In the genomic region with DNA sequence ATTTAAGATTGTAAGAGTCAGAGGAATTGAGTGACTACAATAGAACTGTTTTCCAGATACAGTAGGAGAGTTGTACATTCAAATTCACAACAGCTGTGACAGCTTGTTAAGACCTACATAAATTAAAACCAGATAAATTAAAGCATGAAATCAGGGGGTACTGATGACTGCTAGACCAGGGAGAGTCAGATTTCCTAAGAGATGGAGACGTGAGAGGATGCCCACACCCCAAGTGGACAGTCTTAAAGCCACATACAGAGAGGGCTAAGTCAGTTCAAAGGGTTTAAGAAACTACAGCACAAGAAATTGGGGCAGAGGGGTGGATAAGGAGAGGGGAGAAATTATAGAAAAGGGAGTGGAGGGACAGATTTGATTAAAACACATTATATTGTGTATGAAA, we compare ENCODE assay signal across 33 mouse cellular contexts. TPM values are rescaled to one million over a fixed set of nuclear protein-coding genes. Genes with fewer than 3 reads are reported as not detected.
A peak's percentile ranks its signal among the peaks of the same experiment; 100 is the strongest.
DNase-seq lines count a peak whose midpoint lies in the region; ATAC-seq and TF ChIP-seq lines count a peak whose summit lies in the region.
"Had no signal": no experiment of that assay in that cellular context is flagged by ENCODE, and none has a peak within 500 bp of the region (broad histone marks: within the 10 kb centered on the region; RNA-seq: fewer than 3 reads in every experiment).

No protein-coding gene starts in this region.

- no peak overlapping the region for H3K9ac ChIP-seq in embryonic facial prominence, embryonic 11.5 days (replicated peaks; ENCODE audit: low read length)
- no peak overlapping the region for H3K9ac ChIP-seq in hindbrain, embryonic 12.5 days
- H3K9ac ChIP-seq in midbrain, embryonic 13.5 days (replicated peaks): no peak overlapping the region
- H3K9ac ChIP-seq in midbrain, postnatal 0 days (replicated peaks; ENCODE audit: low read length, poor library complexity, severe bottlenecking): no peak overlapping the region
- H3K9ac ChIP-seq: embryonic facial prominence, embryonic 13.5 days; kidney, embryonic 15.5 days; liver, embryonic 14.5 days; stomach, embryonic 15.5 days had no signal

- no peak overlapping the region for H3K4me3 ChIP-seq in embryonic facial prominence, embryonic 11.5 days (ENCODE audit: low read depth, low read length)
- no peak overlapping the region for H3K4me3 ChIP-seq in embryonic facial prominence, embryonic 10.5 days
- H3K4me3 ChIP-seq in hindbrain, embryonic 12.5 days: no peak overlapping the region
- H3K4me3 ChIP-seq in hindbrain, embryonic 10.5 days: no peak overlapping the region
- H3K4me3 ChIP-seq in midbrain, embryonic 13.5 days (replicated peaks): no peak overlapping the region
- H3K4me3 ChIP-seq in midbrain, postnatal 0 days (ENCODE audit: low read depth, low read length): no peak overlapping the region
- H3K4me3 ChIP-seq: embryonic facial prominence, embryonic 13.5 days; gastrocnemius, adult 2 months; kidney, embryonic 15.5 days; left cerebral cortex, adult 2 months; myocyte; stomach, embryonic 15.5 days had no signal

- H3K4me2 ChIP-seq in embryonic facial prominence, embryonic 11.5 days (ENCODE audit: low read depth, low read length): no peak overlapping the region
- H3K4me2 ChIP-seq in hindbrain, embryonic 12.5 days (replicated peaks): no peak overlapping the region
- no peak overlapping the region for H3K4me2 ChIP-seq in midbrain, embryonic 13.5 days (replicated peaks)
- no peak overlapping the region for H3K4me2 ChIP-seq in midbrain, postnatal 0 days (ENCODE audit: low read depth, low read length, poor library complexity, severe bottlenecking)
- H3K4me2 ChIP-seq: embryonic facial prominence, embryonic 13.5 days; heart, embryonic 11.5 days; kidney, embryonic 15.5 days; stomach, embryonic 15.5 days had no signal

- no peaks in the 10 kb centered on the region for H3K9me3 ChIP-seq in embryonic facial prominence, embryonic 11.5 days (replicated peaks; ENCODE audit: control insufficient read depth, low read length)
- no peaks in the 10 kb centered on the region for H3K9me3 ChIP-seq in embryonic facial prominence, embryonic 10.5 days
- H3K9me3 ChIP-seq in hindbrain, embryonic 12.5 days (replicated peaks): no peaks in the 10 kb centered on the region
- H3K9me3 ChIP-seq in hindbrain, embryonic 10.5 days: no peaks in the 10 kb centered on the region
- 0 out of 2 replicates have a peak, but pooled peaks cover 2% of the 10 kb centered on the region for H3K9me3 ChIP-seq in midbrain, embryonic 13.5 days
- no peaks in the 10 kb centered on the region for H3K9me3 ChIP-seq in midbrain, postnatal 0 days (ENCODE audit: low read length)
- H3K9me3 ChIP-seq: kidney, embryonic 15.5 days; stomach, embryonic 15.5 days had no signal

- H3K36me3 ChIP-seq in embryonic facial prominence, embryonic 11.5 days (replicated peaks; ENCODE audit: control insufficient read depth, insufficient read depth, low read depth, low read length): no peaks in the 10 kb centered on the region
- H3K36me3 ChIP-seq in embryonic facial prominence, embryonic 10.5 days (replicated peaks): no peaks in the 10 kb centered on the region
- H3K36me3 ChIP-seq in hindbrain, embryonic 12.5 days: no peaks in the 10 kb centered on the region
- no peaks in the 10 kb centered on the region for H3K36me3 ChIP-seq in hindbrain, embryonic 10.5 days
- H3K36me3 ChIP-seq in midbrain, embryonic 13.5 days: no peaks in the 10 kb centered on the region
- no peaks in the 10 kb centered on the region for H3K36me3 ChIP-seq in midbrain, postnatal 0 days (ENCODE audit: insufficient read depth, low read length)
- H3K36me3 ChIP-seq: embryonic facial prominence, embryonic 13.5 days; kidney, embryonic 15.5 days; stomach, embryonic 15.5 days had no signal

- no peaks in the 10 kb centered on the region for H3K27me3 ChIP-seq in embryonic facial prominence, embryonic 11.5 days (ENCODE audit: control insufficient read depth, insufficient read depth, low read length)
- no peaks in the 10 kb centered on the region for H3K27me3 ChIP-seq in embryonic facial prominence, embryonic 10.5 days (replicated peaks; ENCODE audit: low read depth, poor library complexity, severe bottlenecking)
- no peaks in the 10 kb centered on the region for H3K27me3 ChIP-seq in hindbrain, embryonic 12.5 days
- no peaks in the 10 kb centered on the region for H3K27me3 ChIP-seq in hindbrain, embryonic 10.5 days (ENCODE audit: insufficient read depth, poor library complexity, severe bottlenecking)
- no peaks in the 10 kb centered on the region for H3K27me3 ChIP-seq in midbrain, embryonic 13.5 days
- H3K27me3 ChIP-seq in midbrain, postnatal 0 days (ENCODE audit: insufficient read depth, low read length): no peaks in the 10 kb centered on the region
- H3K27me3 ChIP-seq: embryonic facial prominence, embryonic 13.5 days; kidney, embryonic 15.5 days; Patski; stomach, embryonic 15.5 days had no signal

- no peak for TF ChIP-seq CTCF in midbrain, postnatal 0 days (IDR thresholded peaks at IDR 0.05)

- H3K4me1 ChIP-seq in embryonic facial prominence, embryonic 11.5 days (ENCODE audit: control insufficient read depth, insufficient read depth, low read length): no peaks in the 10 kb centered on the region
- H3K4me1 ChIP-seq in embryonic facial prominence, embryonic 10.5 days: no peaks in the 10 kb centered on the region
- H3K4me1 ChIP-seq in hindbrain, embryonic 12.5 days: no peaks in the 10 kb centered on the region
- H3K4me1 ChIP-seq in hindbrain, embryonic 10.5 days (replicated peaks): no peaks in the 10 kb centered on the region
- no peaks in the 10 kb centered on the region for H3K4me1 ChIP-seq in midbrain, embryonic 13.5 days (replicated peaks)
- H3K4me1 ChIP-seq in midbrain, postnatal 0 days (ENCODE audit: insufficient read depth, low read length): no peaks in the 10 kb centered on the region
- H3K4me1 ChIP-seq: embryonic facial prominence, embryonic 13.5 days; kidney, embryonic 15.5 days; stomach, embryonic 15.5 days had no signal

- no peak overlapping the region for H3K27ac ChIP-seq in embryonic facial prominence, embryonic 11.5 days (replicated peaks; ENCODE audit: low read depth, low read length)
- no peak overlapping the region for H3K27ac ChIP-seq in embryonic facial prominence, embryonic 10.5 days (replicated peaks)
- H3K27ac ChIP-seq in hindbrain, embryonic 12.5 days: no peak overlapping the region
- no peak overlapping the region for H3K27ac ChIP-seq in hindbrain, embryonic 10.5 days
- H3K27ac ChIP-seq in midbrain, embryonic 13.5 days: no peak overlapping the region
- H3K27ac ChIP-seq in midbrain, postnatal 0 days (ENCODE audit: low read depth, low read length): no peak overlapping the region
- H3K27ac ChIP-seq: embryonic facial prominence, embryonic 13.5 days; gastrocnemius, adult 2 months; kidney, embryonic 15.5 days; left cerebral cortex, adult 2 months; liver, embryonic 14.5 days; macrophage; stomach, embryonic 15.5 days had no signal

- 31% methylated on average over 1 of the region's 1 CpGs for WGBS in embryonic facial prominence, embryonic 11.5 days
- 25% methylated on average over 1 of the region's 1 CpGs for WGBS in embryonic facial prominence, embryonic 10.5 days
- 37% methylated on average over 1 of the region's 1 CpGs for WGBS in hindbrain, embryonic 12.5 days
- 31% methylated on average over 1 of the region's 1 CpGs for WGBS in hindbrain, embryonic 10.5 days
- 35% methylated on average over 1 of the region's 1 CpGs for WGBS in midbrain, embryonic 13.5 days
- 33% methylated on average over 1 of the region's 1 CpGs for WGBS in midbrain, postnatal 0 days

- DNase-seq in embryonic facial prominence, embryonic 11.5 days (ENCODE audit: low spot score): peak; percentile 21
- no peak for DNase-seq in embryonic facial prominence, embryonic 10.5 days (ENCODE audit: low spot score)
- DNase-seq in hindbrain, embryonic 10.5 days (ENCODE audit: low spot score): no peak
- DNase-seq in midbrain, postnatal 0 days (ENCODE audit: low spot score): no peak
- peak; percentile 23 for DNase-seq in mesoderm, embryonic 11.5 days (ENCODE audit: low read depth, low spot score)
- DNase-seq: adrenal gland, postnatal 14 days; cerebellum, adult 11-12 months; cerebellum, adult 9-11 months; gastrocnemius, adult 2 months; gastrocnemius, postnatal 36 days; heart, adult 18-20 months; heart, postnatal 36 days; kidney, adult 18-20 months; kidney, postnatal 25 days; lung, adult 2 months; lung, postnatal 10 days; right cerebral cortex, postnatal 25 days had no signal

- no peak for ATAC-seq in embryonic facial prominence, embryonic 11.5 days (replicated peaks; ENCODE audit: insufficient number of reproducible peaks, low FRiP score, low TSS enrichment, low read depth)
- peak; percentile 40; the same call in 1 of the 2 replicates for ATAC-seq in hindbrain, embryonic 12.5 days (ENCODE audit: low FRiP score)
- ATAC-seq in midbrain, embryonic 13.5 days: peak; percentile 67; the same call in 1 of the 2 replicates
- no peak for ATAC-seq in midbrain, postnatal 0 days (ENCODE audit: low FRiP score)
- ATAC-seq: forebrain, embryonic 14.5 days; hindbrain, embryonic 16.5 days; Patski had no signal

RNA-seq across cellular contexts. Expression of a gene that starts 17.7 kb away (rescaled TPM):
- polyA plus RNA-seq in embryonic facial prominence, embryonic 11.5 days (2014; fragmentation: Nextera tagmentation; extraction: Ambion mirVana): 0.25 and 0.26 TPM in 2 replicates
- 0.19 and 0.27 TPM in 2 replicates for polyA plus RNA-seq in embryonic facial prominence, embryonic 10.5 days (2016; fragmentation: Nextera tagmentation; extraction: Ambion mirVana)
- polyA plus RNA-seq in hindbrain, embryonic 12.5 days (2016; fragmentation: Nextera tagmentation; extraction: Ambion mirVana): 0.62 and 0.78 TPM in 2 replicates
- polyA plus RNA-seq in hindbrain, embryonic 10.5 days (2016; fragmentation: Nextera tagmentation; extraction: Ambion mirVana): 0.06 and 0.34 TPM in 2 replicates
- polyA plus RNA-seq in midbrain, embryonic 13.5 days (2015; fragmentation: Nextera tagmentation; extraction: Ambion mirVana): 1.8 and 2.0 TPM in 2 replicates
- 25.5 and 30.4 TPM in 2 replicates for total RNA-seq in midbrain, postnatal 0 days (2014; rRNA removed)
- 13.5 and 14.9 TPM in 2 replicates for polyA plus RNA-seq in midbrain, postnatal 0 days (2015; fragmentation: Nextera tagmentation; extraction: Ambion mirVana)
- total RNA-seq: gastrocnemius, adult 2 months; gastrocnemius, postnatal 36 days; megakaryocyte-erythroid progenitor cell, adult 5-6 weeks; MEL; neutrophil, adult 5-6 weeks had no signal
- polyA plus RNA-seq: macrophage, myocyte, Patski had no signal

Comparison
In these comparisons a context has a peak if more than half of its experiments do, and no peak if none do; other contexts are left out.
1. ATAC-seq: peak in hindbrain, embryonic 12.5 days (single experiment) and midbrain, embryonic 13.5 days (single experiment); none in embryonic facial prominence, embryonic 11.5 days (single experiment) and midbrain, postnatal 0 days (single experiment).
2. DNase-seq: peak in embryonic facial prominence, embryonic 11.5 days (single experiment) and mesoderm, embryonic 11.5 days (single experiment); none in embryonic facial prominence, embryonic 10.5 days (single experiment), hindbrain, embryonic 10.5 days (single experiment) and midbrain, postnatal 0 days (single experiment).